Mouse (Mus musculus) left cerebral cortex, postnatal 10 days (tissue): ENCODE data around the gene Nek10. TPM values are rescaled to one million over a fixed set of nuclear protein-coding genes. Genes with fewer than 3 reads are reported as not detected.

Experiments used
- DNase-seq, 2 experiments: peaks; one replicate each; pipeline ENCODE4 v3.0.0; 2021 to 2022; ENCODE audit warnings: low spot score in 2 of 2, mixed read lengths in 1 of 2; ENCODE audit errors: extremely low spot score in 1 of 2
- intact Hi-C: fragments of 180-260 bp; cut with DNase I; formaldehyde crosslinking; loops from one replicate; pipeline ENCODE4 v1.15.1; 2025
- total RNA-seq, 2 experiments: library from RNA; stranded (reverse); gene quantifications; 2 replicates each; pipeline ENCODE4 v1.2.3; 2021

Nek10 gene
- total RNA-seq, 2 experiments from 2014 or later, result 3.3 to 4.4 TPM

DNA sequence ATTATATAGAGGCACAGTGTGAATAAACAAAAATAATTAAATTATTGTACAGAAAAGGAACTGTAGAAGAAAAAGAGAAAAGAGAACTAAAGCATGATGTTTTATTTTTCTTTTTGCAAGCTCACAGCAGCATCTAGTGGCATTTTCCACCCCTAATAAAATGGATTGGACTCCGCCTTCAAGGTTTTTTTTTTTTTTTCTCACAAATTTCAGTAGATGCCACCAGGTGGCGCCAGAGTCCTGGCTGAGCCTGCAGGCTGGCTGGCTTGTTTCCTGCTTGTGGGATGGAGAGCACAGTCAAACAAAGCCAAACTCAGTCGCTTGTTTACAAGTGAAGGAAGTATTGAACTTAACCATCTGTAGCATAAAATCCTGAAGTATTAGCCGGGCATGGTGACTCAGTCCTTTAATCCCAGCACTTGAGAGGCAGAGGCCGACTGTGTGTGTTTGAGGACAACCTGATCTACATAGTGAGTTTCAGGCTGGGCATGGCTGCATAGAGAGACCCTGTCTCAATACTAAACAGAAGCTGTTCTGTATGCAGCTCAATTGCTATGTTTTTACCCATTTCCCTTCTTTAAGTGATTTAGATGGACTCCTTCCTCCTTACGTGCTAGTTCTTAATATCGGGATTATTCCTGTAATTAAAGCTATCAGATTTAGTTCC is 60.6 kb downstream of the Nek10 start:
- peak; percentile 82 to 85 for DNase-seq
- intact Hi-C loops, result loop anchor here (2.0 to 5.0 kb wide), 3 partner anchors 41 to 382 kb away; no protein-coding TSS in a partner anchor

DNA sequence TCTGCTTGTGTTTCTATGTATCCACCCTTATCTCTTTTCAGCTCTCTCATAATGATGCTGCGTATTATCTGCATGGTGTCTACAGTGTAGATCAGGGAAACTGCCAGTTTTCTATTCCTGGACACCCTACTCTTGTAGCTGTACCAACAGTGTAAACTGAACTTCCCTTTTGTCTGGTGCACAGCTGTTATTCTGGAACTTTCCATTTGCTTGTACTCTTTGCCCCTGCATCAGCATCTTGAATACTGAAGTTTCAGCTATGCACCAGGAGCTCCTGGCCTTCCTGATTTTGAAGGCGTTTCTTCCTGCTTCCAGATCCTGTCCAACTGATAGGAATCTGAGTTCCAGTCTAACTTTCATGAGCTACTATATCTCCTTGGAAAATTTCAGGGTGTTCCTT is 66.0 kb downstream of the Nek10 start:
- no peak for DNase-seq
- intact Hi-C loops, result loop anchor here (5.0 kb wide), 1 partner anchor 1328 kb away; no protein-coding TSS in a partner anchor

DNA sequence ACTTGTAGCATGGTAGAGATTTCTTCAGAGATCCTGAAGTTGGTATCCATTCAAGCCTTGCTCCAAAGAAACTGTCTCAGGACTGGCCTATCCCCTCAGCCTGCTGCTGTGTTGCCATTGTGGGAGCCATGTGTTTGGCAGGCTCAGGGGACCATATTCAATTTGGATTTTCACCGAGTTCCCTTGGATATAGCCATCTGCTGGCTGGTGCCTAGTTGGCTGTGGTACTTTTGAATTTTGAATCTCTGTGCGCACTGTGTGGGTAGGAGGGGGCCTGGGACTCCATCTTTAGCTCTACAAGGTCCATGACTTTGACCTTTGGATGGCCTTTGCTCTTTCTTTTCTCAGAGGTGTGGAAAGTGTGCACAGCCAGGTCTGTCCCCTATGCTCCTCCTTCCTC is 66.8 kb downstream of the Nek10 start:
- intact Hi-C loops, result no loop called here
- no peak for DNase-seq

DNA sequence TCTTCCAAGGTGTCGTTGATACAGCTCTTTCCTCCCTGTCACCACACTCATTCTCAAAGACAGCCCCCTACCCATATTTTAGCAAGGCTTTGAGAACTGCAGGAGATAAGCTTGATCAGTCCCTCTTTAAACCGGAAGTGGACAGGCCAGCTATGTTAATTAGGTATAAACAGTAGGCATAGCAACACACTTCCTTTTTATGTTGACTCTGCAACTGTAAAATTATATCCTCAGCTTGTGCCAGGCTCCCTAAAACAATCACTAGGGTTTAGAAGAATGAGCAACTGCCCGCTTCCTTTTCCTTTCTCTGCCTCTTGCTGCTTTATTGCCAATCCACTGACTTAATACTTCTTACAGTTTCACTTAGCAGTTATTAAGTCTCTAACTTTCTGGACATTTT is 67.2 kb downstream of the Nek10 start:
- DNase-seq, result no peak
- intact Hi-C loops, result no loop called here

DNA sequence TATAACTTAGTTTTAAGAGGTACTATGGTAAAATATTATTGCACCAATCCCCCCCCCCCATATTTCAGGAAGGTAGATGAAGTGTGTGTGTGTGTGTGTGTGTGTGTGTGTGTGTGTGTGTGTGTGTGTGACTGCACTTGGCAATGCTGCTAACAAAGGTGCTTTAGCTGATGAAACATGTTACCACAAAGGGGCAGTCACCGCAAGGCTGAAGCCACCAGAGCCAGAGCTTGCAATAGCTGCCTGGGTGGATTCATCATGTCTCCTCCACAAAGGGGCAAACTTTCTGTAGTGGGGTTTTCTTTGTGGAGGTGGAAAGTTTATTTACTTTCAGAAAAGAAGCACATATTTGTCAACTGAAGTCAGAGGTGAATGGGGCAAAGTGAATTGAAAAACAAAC is 67.9 kb downstream of the Nek10 start:
- intact Hi-C loops, result no loop called here

DNA sequence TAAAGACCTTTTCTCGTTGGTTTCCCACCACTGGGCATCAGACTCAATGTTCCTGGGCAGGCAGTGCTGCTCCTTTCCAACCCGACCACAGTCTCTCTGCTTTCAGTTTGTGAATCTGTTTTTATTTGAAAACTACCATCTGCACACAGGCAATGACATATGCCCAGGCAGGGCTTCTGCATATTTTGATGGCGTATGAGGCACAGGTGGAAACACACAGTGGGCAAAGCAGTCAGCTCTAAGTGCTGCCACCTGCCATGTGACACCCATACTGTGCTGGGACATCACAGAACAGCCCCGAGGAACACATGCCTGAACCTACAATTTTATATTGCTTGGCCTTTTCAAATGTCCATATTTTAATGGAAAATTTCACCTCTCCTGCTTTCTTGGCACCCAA is 68.5 kb downstream of the Nek10 start:
- no peak for DNase-seq
- intact Hi-C loops, result no loop called here

More for the DNA sequence above, 67.9 kb downstream of the Nek10 start:
- peak in 1 of 2 experiments; percentile 32 for DNase-seq

DNA sequence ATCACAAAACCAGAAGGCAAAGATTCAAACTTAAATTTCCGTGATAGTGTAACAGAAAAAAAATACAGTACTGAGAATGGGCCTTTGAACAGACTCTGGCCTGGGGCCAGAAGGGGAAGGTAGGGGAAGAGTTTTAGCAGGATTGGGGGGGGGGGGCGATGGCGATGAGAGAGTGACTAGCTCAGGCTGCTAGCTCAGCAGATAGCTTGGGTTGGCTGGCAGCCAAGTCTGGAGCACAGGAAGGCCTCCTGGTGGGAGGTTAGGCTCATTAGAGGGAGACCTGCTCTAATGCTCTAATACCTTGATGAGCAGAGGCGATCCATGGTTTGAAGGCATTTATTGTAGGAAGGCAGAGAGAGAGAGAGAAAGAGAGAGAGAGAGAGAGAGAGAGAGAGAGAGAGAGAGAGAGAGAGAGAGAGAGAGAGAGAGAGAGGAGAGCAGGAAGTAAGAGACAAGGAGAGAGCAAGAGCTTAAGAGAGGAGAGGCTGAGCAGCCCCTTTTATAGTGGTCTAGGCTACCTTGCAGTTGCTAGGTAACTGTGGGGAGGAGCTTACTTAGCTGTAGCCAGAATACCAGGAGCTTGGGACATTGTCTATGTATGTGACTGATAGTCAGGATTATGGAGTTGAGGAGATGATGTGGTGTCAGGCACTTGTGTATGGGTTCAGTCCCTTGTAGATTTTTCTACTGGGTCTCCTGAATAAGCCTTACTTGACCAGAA is 90.9 kb downstream of the Nek10 start:
- DNase-seq, result peak in 1 of 2 experiments; percentile 57
- intact Hi-C loops, result no loop called here

DNA sequence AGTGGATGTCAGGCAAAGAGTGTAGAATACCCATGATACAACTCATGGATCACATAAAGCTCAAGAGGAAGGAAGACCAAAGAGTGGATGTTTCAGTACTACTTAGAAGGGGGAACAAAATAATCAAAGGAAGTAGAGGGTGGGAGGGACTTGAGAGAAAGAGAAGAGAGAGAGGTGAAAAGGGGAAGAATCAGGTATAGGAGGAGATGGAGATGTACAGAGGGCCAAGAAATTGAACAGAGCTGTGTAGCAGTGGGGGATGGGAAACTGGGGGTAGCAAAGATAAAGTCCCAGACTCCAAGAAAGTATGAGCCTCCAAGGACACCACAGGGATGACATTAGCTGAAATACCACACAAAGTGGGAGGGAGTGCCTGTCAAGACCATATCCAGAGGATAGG is 91.6 kb downstream of the Nek10 start:
- intact Hi-C loops, result no loop called here
- DNase-seq, result no peak

DNA sequence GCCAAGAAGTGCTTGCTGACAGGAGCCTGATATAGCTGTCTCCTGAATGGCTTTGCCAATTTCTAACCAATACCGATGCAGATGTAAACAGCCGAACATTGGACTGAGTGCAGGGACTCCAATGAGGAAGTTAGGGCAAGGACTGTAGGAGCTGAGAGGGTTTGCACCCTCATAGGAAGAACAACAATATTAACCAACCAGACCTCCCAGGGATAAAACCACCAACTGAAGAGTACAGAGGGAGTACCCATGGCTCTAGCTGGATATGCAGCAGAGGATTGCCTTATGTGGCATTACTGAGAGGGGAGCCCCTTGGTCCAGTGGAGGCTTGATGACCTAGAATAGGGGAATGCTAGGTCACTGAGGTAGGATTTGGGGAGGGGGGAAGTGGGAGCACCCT is 92.1 kb downstream of the Nek10 start:
- intact Hi-C loops, result no loop called here
- DNase-seq, result no peak

DNA sequence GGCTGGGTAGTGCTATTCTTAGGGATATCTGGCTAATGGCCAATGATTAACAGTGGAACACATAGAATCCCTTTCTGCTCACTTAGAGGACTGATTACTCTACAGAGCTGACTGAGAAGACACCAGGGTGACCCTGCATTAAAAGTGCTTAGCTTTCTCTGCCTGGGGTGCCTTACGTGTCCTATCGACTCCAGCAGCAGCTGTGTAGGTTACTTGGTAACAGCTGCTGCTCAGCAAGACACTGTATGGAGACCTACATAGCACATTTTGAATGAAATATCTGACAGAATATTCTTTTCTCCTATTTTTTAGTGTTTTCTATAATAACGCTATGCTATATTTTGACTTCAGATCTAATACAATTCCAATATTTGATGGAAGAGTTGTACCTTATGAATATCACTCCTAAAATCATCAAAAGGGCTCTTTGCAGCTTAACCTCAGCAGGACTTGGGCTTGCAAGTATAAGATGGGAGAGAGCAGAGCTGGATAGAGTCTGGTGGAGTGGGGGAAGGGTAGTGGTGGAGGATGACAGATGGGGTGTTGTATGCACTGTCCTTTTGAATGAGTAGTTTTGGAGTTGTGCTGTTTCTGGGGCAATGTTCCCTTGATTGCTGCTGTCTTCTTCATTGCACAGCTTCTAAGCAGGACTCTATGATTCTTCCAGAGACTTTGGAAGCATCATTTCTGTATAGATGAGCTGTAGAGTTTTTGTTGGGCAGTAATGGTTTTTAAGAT is 93.4 kb downstream of the Nek10 start:
- DNase-seq, result no peak
- intact Hi-C loops, result no loop called here

DNA sequence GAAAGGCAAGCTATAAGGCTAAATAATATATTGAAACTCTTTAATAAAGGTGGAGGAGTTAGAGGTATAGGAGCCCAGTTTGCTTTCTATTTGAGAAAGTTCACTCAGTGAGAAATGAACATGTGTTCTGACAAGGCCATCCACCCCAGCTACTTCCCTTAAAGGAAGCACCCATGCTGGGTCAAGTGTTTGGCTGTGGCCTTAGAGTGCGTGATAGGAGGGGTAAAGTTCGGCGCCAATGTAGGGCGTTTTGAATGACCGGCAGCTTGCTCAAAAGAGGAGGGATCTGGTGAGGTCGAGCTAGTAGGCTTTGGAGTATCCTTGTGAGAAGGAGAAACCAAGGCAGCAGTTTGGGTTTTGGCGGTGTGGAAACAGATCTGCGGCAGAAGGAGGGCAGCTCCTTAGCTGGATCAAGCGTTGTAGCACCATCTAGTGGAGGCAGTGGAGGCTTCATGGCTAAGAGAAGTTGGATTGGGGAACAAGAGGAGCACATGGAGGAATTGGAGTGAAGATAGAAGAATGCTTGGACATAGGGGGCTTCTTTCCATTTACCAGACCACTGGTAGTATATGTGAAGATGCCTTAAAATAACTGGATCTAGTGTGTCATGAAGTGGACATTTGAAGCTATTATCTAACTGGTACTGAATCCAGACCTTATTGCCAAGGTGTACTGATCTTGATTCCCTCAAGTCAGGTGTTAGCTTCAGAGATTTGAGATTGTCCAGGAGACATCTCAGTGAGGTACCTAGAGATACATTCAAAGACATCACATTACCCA is 101.7 kb downstream of the Nek10 start:
- peak; percentile 52 to 70 for DNase-seq
- intact Hi-C loops, result loop anchor here (2.0 kb wide), 1 partner anchor 42 kb away; no protein-coding TSS in a partner anchor

DNA sequence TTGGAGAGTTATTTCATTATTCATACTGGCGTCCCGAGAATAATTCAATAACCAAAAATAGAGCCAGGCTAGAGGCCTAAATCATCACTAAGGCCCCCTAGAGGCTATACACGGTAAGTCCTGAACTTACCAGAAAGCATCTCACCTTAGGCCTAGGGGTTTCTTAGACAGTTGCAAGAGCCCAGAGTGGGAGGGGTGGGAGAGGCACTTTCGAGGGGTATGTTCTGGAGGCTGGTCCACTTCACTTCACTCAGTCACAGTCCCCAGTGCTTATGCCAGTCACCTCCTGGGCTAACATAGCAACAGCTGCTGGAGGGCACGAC is 102.3 kb downstream of the Nek10 start:
- intact Hi-C loops, result loop anchor here (2.0 kb wide), 1 partner anchor 43 kb away; no protein-coding TSS in a partner anchor
- no peak for DNase-seq

DNA sequence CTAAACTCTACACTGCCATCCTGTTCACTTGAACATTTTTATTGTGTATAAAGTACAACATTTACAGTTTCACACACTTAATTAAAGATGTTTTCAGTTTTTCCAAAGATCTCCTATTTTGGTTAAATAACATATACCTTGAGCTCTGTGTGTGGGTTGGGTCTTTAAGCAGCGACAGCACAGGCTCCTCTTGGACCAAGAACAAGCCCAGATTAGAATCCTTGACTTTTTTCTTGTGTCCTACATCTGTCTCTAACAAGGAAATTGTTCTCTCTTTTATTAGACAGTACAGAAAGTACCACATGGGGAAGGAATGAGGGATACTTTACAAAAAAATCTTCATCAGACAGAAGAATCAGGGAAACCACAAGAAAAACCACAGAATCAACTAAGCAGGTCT is 122.4 kb downstream of the Nek10 start:
- intact Hi-C loops, result no loop called here
- DNase-seq, result no peak

DNA sequence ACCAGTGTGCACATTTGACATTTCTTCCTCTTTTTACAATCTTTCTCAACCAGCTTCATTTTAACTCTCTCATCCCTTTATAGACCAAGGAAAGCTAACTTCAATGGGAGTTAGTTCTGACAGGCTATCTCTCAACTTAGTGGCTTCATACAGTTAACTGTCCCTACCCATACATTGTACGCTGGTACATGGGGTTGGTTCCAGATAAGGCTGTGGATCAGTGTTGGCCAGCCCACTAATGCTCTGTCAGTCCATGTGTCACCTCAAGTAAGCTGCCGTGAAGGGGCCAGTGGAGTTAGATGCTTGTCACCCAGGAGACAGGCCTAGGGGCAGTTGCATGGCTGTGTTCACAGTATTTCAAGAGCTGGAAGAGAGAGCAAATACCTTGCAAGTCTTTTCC is 124.3 kb downstream of the Nek10 start:
- DNase-seq, result no peak
- intact Hi-C loops, result no loop called here

DNA sequence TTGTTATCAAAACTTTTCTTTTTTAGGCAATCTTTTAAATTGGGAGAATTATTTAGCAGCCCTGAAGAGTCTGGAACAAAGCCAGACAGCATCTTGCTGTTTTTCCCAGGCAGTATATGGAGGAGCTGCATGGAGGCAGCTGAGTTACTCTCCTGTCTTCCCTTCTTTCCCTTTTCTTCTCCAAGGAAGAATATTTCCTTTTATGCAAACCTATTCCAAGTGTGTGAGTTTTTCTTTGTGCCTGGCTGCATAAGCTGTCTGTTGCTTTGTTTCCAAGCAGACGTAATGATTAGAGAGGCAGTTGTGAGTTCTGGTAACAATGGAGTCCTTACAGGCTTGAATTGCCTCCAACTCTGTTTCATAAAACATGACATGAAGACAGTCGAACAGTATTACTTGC is 131.8 kb downstream of the Nek10 start:
- intact Hi-C loops, result no loop called here
- no peak for DNase-seq

DNA sequence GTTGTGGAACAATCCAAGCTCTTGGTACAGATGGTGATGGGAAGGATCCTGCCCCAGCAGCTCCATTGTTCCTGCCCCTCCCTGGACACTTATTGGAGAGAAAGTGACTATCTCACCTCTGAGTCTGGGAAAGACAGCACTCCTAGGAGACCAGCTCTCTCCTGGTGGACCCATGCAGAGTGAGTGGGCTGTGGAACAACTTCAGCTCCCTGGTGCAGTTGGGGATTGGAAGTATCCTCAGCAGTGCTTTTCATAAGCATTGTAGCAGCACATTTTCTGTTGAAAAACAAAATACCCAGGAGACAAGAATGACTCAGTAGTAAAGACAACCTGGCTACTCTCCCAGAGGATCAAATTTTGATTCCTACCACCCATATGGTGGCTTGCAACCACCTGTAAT is 142.7 kb downstream of the Nek10 start:
- intact Hi-C loops, result no loop called here
- DNase-seq, result no peak

DNA sequence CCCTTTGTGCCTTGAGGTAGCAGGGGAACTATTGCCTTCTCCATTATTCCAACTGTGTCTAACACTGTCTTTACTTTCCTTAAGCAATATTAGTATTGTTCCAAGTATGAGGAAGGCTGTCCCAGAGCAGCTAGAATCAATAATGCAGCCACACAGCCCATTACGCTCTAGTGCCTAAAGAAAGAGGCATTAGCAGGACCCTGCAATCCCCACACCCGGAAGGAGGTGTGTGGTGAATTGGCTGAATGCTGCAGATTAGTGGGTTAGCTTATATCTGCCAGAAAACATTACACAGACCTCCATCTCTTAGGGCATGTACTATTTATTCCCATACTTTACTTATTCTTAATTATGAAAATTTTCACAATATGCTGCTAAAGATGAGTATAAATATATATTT is 145.8 kb downstream of the Nek10 start:
- intact Hi-C loops, result no loop called here
- no peak for DNase-seq

DNA sequence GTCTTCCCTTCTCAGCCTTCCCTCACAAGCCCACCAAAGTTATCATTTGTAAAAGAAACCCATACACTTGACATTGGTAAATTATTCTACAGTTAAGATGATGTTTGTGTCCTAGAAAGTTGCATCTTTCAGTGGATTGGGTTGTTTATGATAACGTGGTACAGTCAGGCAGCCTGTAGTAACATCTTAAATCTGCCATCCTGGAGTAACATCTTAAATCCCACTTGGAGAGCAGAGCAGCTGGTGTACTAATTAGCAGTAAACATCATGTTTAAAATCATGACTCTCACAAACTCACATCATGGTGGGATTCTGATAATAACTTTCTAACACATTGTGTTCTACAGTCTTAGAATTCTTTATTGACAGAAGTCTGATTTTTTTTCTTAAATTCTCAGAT is 148.6 kb downstream of the Nek10 start:
- intact Hi-C loops, result no loop called here
- DNase-seq, result no peak

DNA sequence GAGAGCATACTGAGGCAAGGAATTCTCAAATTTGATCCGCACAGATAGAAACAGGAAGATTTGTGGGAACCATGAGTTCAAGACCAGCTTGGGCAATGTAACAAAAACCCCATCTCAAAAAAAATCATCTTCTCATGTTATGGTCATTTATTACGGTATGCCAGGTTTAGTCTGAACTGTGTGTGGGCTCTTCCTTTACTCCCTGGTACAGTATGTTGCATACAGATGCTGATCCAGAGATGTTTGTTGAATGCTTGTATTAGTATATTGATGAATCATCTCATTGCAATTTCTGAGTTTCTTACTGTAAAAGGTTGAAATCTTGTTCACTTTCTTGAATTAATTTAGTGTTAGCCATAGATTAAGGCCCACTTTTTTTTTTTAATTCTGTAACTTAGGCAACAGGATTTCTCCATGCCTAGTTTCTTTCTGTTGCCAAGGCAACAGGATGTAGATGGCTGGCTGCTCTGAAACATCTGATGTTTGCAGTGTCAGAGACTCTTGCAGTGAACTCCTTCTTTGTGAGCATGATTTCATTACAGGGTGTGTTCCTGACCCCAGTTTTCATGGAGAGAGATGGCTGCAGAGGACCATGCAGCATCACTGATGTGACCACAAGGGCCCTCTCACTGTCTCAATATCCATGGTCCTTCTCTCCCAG is 156.7 kb downstream of the Nek10 start:
- intact Hi-C loops, result no loop called here

More for the DNA sequence above, 156.7 kb downstream of the Nek10 start:
- DNase-seq, result peak in 1 of 2 experiments; percentile 48
